Mouse (Mus musculus) erythroblast, embryonic 14.5 days (primary cell): ENCODE results near the gene Smim14.

ENCODE experiments used
- GATA1 ChIP-seq: IDR thresholded peaks from 2 replicates; pipeline ENCODE4 v1.6.1; 2012; ENCODE audit warnings: low read length, inconsistent platforms, mixed read lengths
- TAL1 ChIP-seq: IDR thresholded peaks from 3 replicates; pipeline ENCODE4 v1.6.1; 2012; ENCODE audit warnings: low read length, inconsistent platforms, mixed read lengths

DNA sequence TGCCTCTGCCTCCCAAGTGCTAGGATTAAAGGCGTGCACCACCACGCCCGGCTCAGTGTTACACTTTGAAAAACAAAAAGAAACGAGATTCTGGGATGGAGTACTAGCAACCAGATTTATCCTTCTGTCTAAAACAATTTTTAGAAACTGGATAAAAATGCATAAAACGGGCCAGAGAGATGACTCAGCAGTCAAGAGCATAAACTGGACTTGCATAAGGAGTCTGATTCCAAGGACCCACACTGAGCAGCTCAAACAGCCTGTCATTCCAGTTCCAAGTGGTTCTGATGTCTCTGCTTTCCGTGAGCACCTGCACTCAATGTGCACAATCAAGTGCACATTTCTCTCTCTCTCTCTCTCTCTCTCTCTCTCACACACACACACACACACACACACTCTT, 67.2 kb downstream of the Smim14 start:
- TF ChIP-seq GATA1 (no peak), TAL1 (no peak)
